8 mouse cellular contexts compared by ENCODE assay signal in the genomic region with DNA sequence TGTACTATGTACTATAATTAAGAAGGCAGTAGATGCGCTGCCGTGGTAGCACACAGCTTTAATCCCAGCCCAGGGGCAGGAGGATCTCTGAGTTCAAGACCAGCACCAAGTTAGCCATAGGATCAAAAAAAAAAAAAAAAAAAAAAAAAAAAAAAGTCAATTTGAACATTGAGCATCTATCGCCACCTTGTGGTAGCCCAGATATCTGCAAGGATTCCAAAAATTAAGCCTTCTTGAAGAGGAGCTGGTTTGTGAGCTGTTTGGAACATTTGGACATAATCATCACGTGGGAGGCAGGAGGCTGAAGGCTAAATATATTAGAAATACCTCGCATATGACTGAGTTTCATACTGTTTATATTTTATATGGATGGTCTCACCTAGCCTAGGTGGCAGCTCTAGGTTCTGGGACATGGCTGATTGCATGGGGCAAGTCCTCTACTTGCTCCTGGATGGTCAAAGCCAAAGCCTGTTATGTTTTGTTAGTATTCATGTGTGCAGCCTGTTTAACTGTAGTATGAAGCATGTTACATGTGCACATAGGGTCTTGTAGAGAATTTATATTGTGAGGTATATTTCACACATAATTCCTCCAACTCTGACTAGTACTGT. TPM values are rescaled to one million over a fixed set of nuclear protein-coding genes. Genes with fewer than 3 reads are reported as not detected.
DNase-seq lines count a peak whose midpoint lies in the region; ATAC-seq lines count a peak whose summit lies in the region.

No protein-coding gene starts in this region.

- ATAC-seq in CD4-positive, CD25-positive, alpha-beta regulatory T cell, adult 4 months, result peak; percentile 39

- DNase-seq in heart, adult 8-10 months (ENCODE audit: low spot score), result peak; percentile 50
- DNase-seq in heart, postnatal 25 days (ENCODE audit: low spot score), result no peak
- DNase-seq in c-Kit-positive CD71-negative TER-119-negative erythroid progenitor cells, embryonic 14.5 days (ENCODE audit: low read depth), result peak; percentile 64
- peak; percentile 30 for DNase-seq in fibroblast of lung, adult 2 months (ENCODE audit: low read depth)
- peak; percentile 42 for DNase-seq in layer of hippocampus, adult 9-11 months
- peak; percentile 80 for DNase-seq in mesoderm, embryonic 11.5 days (ENCODE audit: low read depth, low spot score)
- DNase-seq in telencephalon, adult 2 months (ENCODE audit: low read depth, low spot score), result peak; percentile 52

- intact Hi-C loops in heart, postnatal 25 days (cut with DNase I), result loop anchor here (2.0 kb wide), 2 partner anchors 86 to 108 kb away; no protein-coding TSS in a partner anchor

RNA-seq across cellular contexts. Expression of a gene that starts 21.6 kb away (rescaled TPM):
- 10 to 100 TPM; 10.4 to 15.2 (median 11.9) TPM for total RNA-seq in heart, adult 8-10 months (2022)
- 10 to 100 TPM; 10.7 to 11.4 TPM for total RNA-seq in heart, postnatal 25 days (2021)
- 10 to 100 TPM in 1 of 2 experiments, 1 to 10 TPM in 1; 9.8 to 10.8 TPM for polyA plus RNA-seq in CD4-positive, CD25-positive, alpha-beta regulatory T cell, adult 4 months (2017; shearing (Covaris generic))

RNA-seq across cellular contexts. Expression of a gene that starts 22.3 kb away (rescaled TPM):
- 10 to 100 TPM in 3 of 4 experiments, 1 to 10 TPM in 1; 8.2 to 11.8 (median 10.6) TPM for total RNA-seq in heart, adult 8-10 months (2022)
- total RNA-seq in heart, postnatal 25 days (2021), result 10 to 100 TPM in 1 of 2 experiments, 1 to 10 TPM in 1; 8.6 to 11.7 TPM
- 10 to 100 TPM; 68.2 to 69.7 TPM for polyA plus RNA-seq in CD4-positive, CD25-positive, alpha-beta regulatory T cell, adult 4 months (2017; shearing (Covaris generic))

RNA-seq across cellular contexts. Expression of a gene that starts 36.7 kb away (rescaled TPM):
- total RNA-seq in heart, adult 8-10 months (2022), result 10 to 100 TPM; 38.6 to 50.6 (median 50.1) TPM
- 10 to 100 TPM; 41.0 to 58.1 TPM for total RNA-seq in heart, postnatal 25 days (2021)
- 10 to 100 TPM; 15.4 to 16.8 TPM for polyA plus RNA-seq in CD4-positive, CD25-positive, alpha-beta regulatory T cell, adult 4 months (2017; shearing (Covaris generic))
